Mouse (Mus musculus) ovary, adult 10 weeks (tissue): ENCODE data around the gene Crhbp. TPM values are rescaled to one million over a fixed set of nuclear protein-coding genes. Genes with fewer than 3 reads are reported as not detected.

Experiments used
- polyA plus RNA-seq: library from polyadenylated mRNA; stranded (reverse); fragments of 350-450 nt; fragmentation: Illumina TruSeq; extraction: RNeasy Lipid Tissue Mini Kit (QIAGEN cat#74804); gene quantifications from one replicate; pipeline ENCODE4 v1.2.3, GENCODE M21; 2014

Crhbp gene
- polyA plus RNA-seq = not detected

DNA sequence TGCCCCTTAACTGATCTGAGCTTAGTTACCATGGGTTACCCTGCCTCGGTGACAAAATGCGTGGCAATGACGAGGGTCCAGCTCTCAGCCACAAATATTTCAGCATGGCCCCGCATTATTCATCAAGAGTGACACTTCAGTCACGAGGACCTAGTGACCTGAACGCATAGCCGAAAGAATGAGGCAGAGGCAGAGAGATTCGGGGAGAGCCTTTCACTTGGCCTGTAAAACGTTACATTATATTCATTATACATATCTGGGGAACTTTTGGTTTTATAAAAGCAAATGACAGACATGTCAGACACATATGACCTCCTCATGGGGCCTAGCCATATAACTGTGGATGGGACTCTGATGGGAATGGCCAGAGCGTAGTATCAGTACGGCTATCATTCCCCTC lies at the start of gene Crhbp:
Gene Crhbp, minus strand, starts transcription at position 101 of the 400 bp plus-strand sequence.

DNA sequence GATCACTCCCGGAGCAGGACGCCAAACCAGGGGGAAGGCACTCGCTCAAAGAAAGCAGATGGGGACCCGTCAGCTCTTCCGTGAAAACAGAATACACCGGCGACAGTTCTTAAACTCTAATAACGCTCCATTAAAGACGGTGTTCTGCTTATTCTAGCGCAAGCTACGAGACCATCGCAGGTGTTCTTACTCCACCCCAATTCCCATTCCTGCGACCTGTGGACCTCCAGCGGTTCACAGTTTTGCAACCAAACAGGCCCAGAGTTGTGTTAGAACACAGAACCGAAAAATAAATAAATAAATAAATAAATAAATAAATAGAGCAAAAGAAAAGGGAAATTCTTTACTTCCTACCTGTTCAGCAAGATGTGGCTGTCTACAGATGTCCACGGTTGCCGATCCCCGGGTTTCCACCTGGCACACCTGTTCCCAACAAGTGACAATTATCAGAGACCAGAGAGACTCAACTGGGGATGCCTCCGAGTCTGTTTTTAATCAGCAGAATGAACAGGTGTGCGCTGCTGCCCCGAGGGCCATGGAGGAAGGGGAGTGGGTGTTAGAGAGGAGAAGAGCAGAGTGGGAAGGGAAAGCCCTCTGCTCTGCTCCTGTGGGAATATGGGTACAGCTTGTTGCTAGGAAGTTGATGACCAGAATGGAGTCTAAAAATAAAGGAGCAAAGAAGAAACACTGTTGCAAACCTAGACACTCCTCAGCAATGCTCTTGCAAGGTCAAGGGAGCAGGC lies 34.1 kb upstream of the Crhbp start, which contains the start of gene S100z:
Gene S100z, minus strand, starts transcription at position 51 of the 743 bp plus-strand sequence.

Other genes with a start within 250 kb of the Crhbp start
- 23.7 TPM for gene Pde8b, start 194.6 kb downstream of the Crhbp start, polyA plus RNA-seq
- 157 TPM for gene Zbed3, start 121.3 kb downstream of the Crhbp start, polyA plus RNA-seq
- gene Aggf1, start 69.6 kb downstream of the Crhbp start, polyA plus RNA-seq = 42.6 TPM
- gene S100z, start 33.8 kb upstream of the Crhbp start, polyA plus RNA-seq = not detected
- gene F2rl1, start 80.3 kb upstream of the Crhbp start, polyA plus RNA-seq = 2.1 TPM
- 45.3 TPM for gene F2r, start 173.6 kb upstream of the Crhbp start, polyA plus RNA-seq